Mouse (Mus musculus): ENCODE data around the gene Dclre1a. TPM values are rescaled to one million over a fixed set of nuclear protein-coding genes. Genes with fewer than 3 reads are reported as not detected.

The Dclre1a gene
- total RNA-seq, 2 experiments from 2014 or later, result 2.8 to 3.2 TPM

Other genes with a start within 250 kb of the Dclre1a start
- 1,000 to 10,000 TPM in 1 of 2 experiments, 100 to 1,000 TPM in 1; 752 to 1,010 TPM for gene Nrap, start 158.2 kb downstream of the Dclre1a start, total RNA-seq (2021)
- 1 to 10 TPM; 4.1 to 5.3 TPM for gene Casp7, start 151.1 kb downstream of the Dclre1a start, total RNA-seq (2021)
- not detected for gene Plekhs1, start 86.6 kb downstream of the Dclre1a start, total RNA-seq (2021)
- gene Nhlrc2, start within 50 bp of the Dclre1a start, total RNA-seq (2021), result 1 to 10 TPM; 8.5 to 9.2 TPM
- gene Adrb1, start 174.0 kb upstream of the Dclre1a start, total RNA-seq (2021), result under 1 TPM; 0.08 to 0.27 TPM

Measured in gastrocnemius, postnatal 25 days (tissue).